Mouse (Mus musculus) naive thymus-derived CD4-positive, alpha-beta T cell, adult 2 months (primary cell): ENCODE measurements around the gene Ankrd34a.
"Not testable (repeated sequence)": the region's sequence is repeated elsewhere in the genome, so short reads cannot be mapped to it uniquely, and the experiment has no call there.

ENCODE experiments used
- DNase-seq: peaks from one replicate; pipeline ENCODE4 v3.0.0-alpha.2; 2011; ENCODE audit warnings: low read depth

Ankrd34a gene

DNA sequence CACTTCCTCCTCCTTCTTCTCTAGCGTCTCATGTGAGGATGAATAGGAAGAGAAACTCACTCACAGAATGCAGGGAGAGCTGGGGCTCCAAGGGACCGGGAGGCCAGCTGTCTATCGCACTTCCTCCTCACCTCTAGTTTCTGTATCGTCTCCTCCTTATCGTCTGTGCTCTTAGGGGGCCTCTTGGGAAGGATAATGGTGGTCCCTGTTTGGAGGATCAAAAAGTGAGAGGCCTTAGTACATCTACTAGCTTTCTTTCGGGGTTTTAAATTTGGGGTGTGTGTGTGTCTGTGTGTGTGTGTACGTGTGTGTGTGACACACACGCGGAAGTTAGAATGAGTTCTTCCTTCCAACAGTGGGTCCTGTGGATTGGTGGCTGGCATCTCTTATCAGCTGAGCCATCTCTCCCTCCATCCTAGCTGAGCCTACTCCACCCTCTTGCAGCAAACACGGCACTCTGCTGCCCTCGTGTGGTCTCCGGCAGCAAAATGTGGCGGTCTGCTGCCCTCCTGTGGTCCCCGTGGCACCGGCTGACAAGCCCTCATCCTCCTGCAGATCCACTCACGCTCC is 16.5 kb upstream of the Ankrd34a start:
- peak; percentile 95 for DNase-seq

- DNase-seq = no peak
Observed at GRCm38 (mm10) chr3:96581141-96581540, 15.3 kb upstream of the Ankrd34a start.

GRCm38 (mm10) chr3:96581771-96582515 is 14.5 kb upstream of the Ankrd34a start:
- DNase-seq = no peak

DNA sequence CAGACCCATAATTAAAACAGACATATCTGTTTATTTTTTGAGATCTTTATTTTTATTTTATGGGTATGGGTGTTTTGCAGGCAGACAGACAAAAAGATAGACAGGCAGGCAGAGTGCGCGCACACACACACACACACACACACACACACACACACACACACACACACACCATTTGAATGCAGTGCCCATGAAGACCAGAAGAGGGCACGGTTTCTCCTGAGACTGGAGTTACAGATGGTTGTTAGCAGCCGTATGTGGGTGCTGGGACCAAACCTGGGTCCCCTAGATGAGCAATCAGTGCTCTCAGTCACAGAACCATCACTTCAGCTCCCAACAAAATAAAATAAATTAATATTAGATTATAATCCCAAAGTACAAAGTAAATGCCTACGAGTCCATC is 13.1 kb upstream of the Ankrd34a start:
- DNase-seq = no peak

GRCm38 (mm10) chr3:96590657-96591056 is 5.8 kb upstream of the Ankrd34a start:
- no peak for DNase-seq

GRCm38 (mm10) chr3:96593374-96593773 is 3.1 kb upstream of the Ankrd34a start:
- peak; percentile 60 for DNase-seq

GRCm38 (mm10) chr3:96593790-96594560 is 2.5 kb upstream of the Ankrd34a start, which contains the start of gene Polr3gl:
Gene Polr3gl (minus strand): TSS chr3:96594181.
- DNase-seq = peak; percentile 94

DNA sequence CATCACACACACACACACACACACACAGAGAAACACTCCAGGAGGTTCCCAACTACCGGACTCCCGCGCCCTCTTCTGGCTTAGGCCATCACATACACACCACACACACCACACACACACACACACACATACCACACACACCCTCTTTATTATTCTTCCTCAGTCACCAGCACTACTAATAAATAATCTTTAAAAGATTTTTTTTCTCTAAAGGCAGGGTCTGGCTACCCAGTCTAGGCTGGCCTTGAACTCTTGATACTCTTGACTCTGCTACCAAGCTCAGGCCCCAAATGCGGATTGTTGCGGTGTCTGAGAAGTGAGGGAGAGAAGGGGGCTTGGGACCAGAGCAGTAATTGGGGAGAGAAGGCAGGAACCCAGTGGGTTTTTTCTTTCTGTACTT is 1.6 kb upstream of the Ankrd34a start:
- peak; percentile 26 for DNase-seq

DNA sequence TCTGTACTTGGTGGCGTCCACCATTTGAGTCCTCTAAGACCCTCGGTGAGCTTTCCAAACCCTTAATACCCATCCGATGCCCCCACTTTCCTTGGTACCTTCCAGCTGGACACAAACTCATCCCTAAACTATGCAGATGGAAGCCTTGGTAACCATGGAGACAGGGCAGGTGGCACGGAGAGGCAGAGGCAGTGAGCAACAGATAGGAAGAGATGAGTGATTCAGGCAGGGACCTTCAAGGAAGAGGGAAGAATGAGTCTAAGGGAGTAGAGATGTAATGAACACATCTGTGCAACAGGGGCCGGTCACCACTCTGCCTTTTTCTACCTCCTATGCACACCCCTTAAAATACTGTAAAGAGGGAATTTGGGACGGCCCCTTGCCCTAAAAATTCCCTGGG is 775 bp upstream of the Ankrd34a start:
- DNase-seq = no peak

GRCm38 (mm10) chr3:96596855-96597254 is 419 bp downstream of the Ankrd34a start:
- no peak for DNase-seq

DNA sequence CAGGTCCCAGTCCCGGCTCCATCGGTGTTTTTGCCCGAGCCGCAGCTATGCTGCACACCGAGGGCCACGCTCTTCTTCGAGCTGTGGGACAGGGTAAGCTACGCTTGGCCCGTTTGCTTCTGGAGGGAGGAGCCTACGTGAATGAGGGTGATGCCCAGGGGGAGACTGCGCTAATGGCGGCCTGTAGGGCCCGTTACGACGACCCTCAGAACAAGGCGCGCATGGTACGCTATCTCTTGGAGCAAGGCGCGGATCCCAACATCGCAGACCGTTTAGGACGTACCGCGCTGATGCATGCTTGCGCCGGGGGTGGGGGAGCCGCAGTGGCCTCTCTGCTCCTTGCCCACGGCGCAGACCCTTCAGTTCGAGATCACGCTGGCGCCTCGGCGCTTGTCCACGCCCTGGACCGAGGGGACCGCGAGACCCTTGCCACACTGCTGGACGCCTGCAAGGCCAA is 1.0 kb downstream of the Ankrd34a start:
- peak; percentile 52 for DNase-seq

GRCm38 (mm10) chr3:96598156-96599068 is 2.0 kb downstream of the Ankrd34a start:
- DNase-seq = peak; percentile 39

- DNase-seq = no peak
Observed at GRCm38 (mm10) chr3:96599069-96599393, 2.6 kb downstream of the Ankrd34a start.

GRCm38 (mm10) chr3:96599411-96599810 is 3.0 kb downstream of the Ankrd34a start:
- no peak for DNase-seq

DNA sequence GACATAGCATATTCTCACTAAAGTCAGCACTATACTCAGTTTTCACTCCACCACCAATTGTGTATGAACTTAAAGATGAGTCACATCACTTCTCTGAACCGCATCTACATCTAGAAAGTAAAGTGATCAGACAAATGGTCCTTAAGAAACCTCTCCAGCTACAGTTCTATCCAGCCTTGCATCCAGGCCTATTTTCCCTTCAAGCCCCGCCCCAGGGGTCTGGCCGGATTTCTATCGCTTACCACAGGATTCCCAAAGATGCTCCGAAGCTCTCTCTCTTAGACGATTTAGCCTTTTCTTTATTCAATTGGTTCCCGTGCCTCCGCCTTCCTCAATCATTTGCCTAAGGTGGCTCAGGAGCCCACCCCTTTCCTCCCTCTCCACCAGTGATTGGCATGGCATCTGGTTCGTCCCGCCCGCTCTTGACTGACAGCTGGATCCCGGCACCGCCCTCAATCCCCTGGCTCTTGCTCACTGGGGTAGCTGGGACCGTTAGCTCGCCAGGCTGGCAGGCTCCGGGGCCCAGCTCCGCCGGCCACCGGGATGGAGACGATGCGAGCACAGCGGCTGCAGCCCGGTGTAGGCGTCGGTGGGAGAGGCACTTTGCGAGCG is 4.3 kb downstream of the Ankrd34a start, which contains the start of gene Lix1l:
Gene Lix1l, plus strand, starts transcription at position 511 of the 612 bp plus-strand sequence.
- peak; percentile 86 for DNase-seq

- peak; percentile 56 for DNase-seq
Observed at GRCm38 (mm10) chr3:96601251-96601787, 4.9 kb downstream of the Ankrd34a start.

DNA sequence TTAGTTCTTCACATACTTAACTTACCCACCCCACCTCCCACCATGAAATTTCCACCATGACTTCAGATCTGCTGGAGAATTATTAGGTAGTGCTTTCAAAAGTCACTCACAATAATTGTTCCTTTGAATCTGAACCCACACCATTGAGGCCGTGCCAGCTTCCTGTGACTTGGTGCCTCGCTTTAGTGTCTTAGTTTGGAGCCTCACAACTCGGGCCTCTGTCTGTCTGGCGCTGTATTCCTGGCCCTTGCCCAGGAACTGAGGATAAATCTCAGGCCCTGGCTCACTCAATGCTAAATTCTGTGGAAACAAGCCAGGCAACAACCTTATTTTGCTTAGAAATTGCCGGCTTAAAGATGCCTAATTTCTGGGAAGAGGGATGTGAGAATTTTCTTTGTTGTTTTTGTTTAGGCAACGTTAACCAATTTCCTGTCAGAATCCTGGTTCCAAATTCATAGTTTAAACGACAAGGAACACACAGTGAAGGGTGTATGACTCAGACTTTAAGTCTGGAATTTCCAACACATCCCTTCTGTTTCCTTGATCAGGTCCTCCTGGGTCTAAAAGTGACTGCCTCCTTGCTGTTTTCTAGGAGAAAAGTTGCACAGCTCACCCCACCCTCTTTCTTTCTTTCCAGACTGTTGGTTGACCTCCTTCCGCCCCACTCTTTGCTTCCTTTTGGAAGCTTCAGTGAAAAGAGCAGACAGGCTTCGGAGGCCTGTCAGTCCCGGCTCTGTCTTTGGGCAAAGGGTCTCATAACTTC is 5.7 kb downstream of the Ankrd34a start:
- DNase-seq = no peak

DNA sequence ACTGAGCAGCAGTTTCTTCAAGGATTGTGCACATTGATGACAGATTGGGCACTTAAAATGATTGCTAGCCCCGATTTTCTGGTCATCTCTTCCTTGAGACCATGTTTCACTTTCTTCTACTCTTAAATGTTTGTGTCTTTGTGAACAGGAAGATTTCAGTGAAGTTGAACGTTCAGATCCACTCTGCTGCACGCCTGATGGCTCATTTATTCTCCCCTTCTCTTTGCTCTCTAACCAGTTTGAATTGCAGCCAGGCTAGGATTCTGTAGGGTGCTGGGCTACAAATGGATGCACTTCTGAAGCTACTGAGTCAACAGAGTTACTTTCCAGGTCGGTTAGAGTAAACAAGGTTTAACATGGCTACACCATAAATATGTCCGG is 6.3 kb downstream of the Ankrd34a start:
- DNase-seq = no peak

GRCm38 (mm10) chr3:96603311-96603710 is 6.9 kb downstream of the Ankrd34a start:
- no peak for DNase-seq

DNA sequence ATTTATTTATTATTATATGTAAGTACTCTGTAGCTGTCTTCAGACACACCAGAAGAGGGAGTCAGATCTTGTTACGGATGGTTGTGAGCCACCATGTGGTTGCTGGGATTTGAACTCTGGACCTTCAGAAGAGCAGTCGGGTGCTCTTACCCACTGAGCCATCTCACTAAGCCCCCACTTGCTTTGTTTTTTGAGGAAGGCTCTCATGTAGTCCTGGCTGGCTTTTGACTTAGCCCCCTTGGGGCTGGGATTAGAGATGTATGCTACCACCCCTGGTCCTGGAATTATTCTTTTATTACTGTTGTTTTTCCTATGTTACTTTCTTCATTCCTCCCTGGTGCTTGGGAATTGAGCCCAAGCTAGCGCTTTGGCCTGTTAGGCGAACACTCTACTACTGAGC is 9.6 kb downstream of the Ankrd34a start:
- DNase-seq = not testable (repeated sequence)
